Mouse (Mus musculus): ENCODE measurements around the gene Prss22.

GRCm38 (mm10) chr17:23976665-23977064 lies 21.2 kb downstream of the Prss22 start:
- TF ChIP-seq MAFK (IDR thresholded peaks at IDR 0.05; ENCODE audit: insufficient read depth, low read depth, low read length) (no peak), CHD2 (IDR thresholded peaks at IDR 0.05; ENCODE audit: low read depth, low read length) (no peak), ZC3H11A (IDR thresholded peaks at IDR 0.05; ENCODE audit: borderline replicate concordance, low read depth, low read length) (no peak), HCFC1 (IDR thresholded peaks at IDR 0.05; ENCODE audit: borderline replicate concordance, insufficient read depth, low read length) (no peak), ZNF384 (IDR thresholded peaks at IDR 0.05; ENCODE audit: low read depth, low read length) (no peak)
